Mouse (Mus musculus) WW6 (cell line): ENCODE results near the gene Cxcl3.
"Not testable (repeated sequence)": the region's sequence is repeated elsewhere in the genome, so short reads cannot be mapped to it uniquely, and the experiment has no call there.

Experiments
- DNase-seq: peaks from one replicate; pipeline ENCODE4 v3.0.0-alpha.2; 2013; ENCODE audit warnings: low read depth, low spot score

Gene Cxcl3

GRCm38 (mm10) chr5:90789306-90790073, 3.6 kb downstream of the Cxcl3 start:
- no peak for DNase-seq

GRCm38 (mm10) chr5:90790074-90790502, 4.2 kb downstream of the Cxcl3 start:
- DNase-seq: no peak

GRCm38 (mm10) chr5:90794195-90794625, 8.3 kb downstream of the Cxcl3 start, which contains the start of gene Cxcl15:
Cxcl15 (plus strand) TSS chr5:90794534.
- no peak for DNase-seq

GRCm38 (mm10) chr5:90795392-90795791, 9.5 kb downstream of the Cxcl3 start:
- not testable (repeated sequence) for DNase-seq

GRCm38 (mm10) chr5:90804574-90804973, 18.7 kb downstream of the Cxcl3 start:
- DNase-seq: no peak

- no peak for DNase-seq
These were observed 20.1 kb downstream of the Cxcl3 start for GRCm38 (mm10) chr5:90806050-90806449.

- DNase-seq: no peak
These were observed 21.5 kb downstream of the Cxcl3 start for GRCm38 (mm10) chr5:90807176-90807950.

- DNase-seq: no peak
These were observed 33.9 kb downstream of the Cxcl3 start for GRCm38 (mm10) chr5:90819756-90820155.

GRCm38 (mm10) chr5:90832145-90832767, 46.4 kb downstream of the Cxcl3 start:
- no peak for DNase-seq

GRCm38 (mm10) chr5:90832768-90833388, 47.0 kb downstream of the Cxcl3 start:
- no peak for DNase-seq

GRCm38 (mm10) chr5:90834436-90834835, 48.5 kb downstream of the Cxcl3 start:
- no peak for DNase-seq

GRCm38 (mm10) chr5:90838582-90838981, 52.7 kb downstream of the Cxcl3 start:
- no peak for DNase-seq
